Mouse (Mus musculus): ENCODE data around the gene Tbxa2r. TPM values are rescaled to one million over a fixed set of nuclear protein-coding genes. Genes with fewer than 3 reads are reported as not detected.

Gene Tbxa2r
- polyA plus RNA-seq, 1 experiment, result 310 TPM

DNA sequence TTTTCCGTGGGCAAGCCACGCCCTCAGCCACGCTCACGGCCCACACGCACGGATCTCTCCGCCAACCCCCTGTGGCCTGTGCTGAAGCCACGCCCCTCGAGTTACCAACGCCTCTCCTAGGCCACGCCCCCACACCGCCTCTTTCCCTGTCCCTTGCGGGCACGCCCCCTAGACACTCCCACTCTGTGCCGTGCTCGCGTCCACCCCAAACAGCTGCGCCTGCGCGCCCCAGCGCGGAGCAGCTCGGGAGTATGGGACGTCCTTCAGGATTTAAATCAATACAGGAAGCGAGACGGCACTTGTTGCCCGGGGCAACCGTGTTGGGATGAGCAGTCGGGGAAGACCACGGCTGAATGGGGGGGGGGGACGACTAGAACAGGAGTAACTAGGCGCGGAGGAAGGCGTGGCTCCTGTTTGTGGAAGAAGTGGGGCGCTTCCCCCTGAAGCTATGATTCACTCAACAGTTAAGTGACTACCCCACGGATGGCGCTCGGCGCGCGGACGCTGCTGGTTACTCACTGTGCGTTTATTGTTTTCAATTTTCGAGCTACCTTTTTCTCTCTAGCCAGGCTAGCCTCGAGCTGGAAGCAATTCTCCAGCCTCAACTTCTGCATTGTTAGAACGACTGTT is 50.1 kb downstream of the Tbxa2r start:
- H3K27me3 ChIP-seq (ENCODE audit: control insufficient read depth, insufficient read depth, low read length), result no peaks in the 10 kb centered on the region
- TF ChIP-seq POLR2A (IDR thresholded peaks at IDR 0.05; ENCODE audit: control insufficient read depth, extremely low read depth, insufficient read depth, low read length, poor library complexity), result peak; percentile 81
- 0 out of 2 replicates have a peak, but pooled peaks have one; percentile 39 for TF ChIP-seq CTCF (IDR thresholded peaks at IDR 0.05; ENCODE audit: borderline replicate concordance, control insufficient read depth, extremely low read depth, insufficient read depth, low read length, poor library complexity)
- no peaks in the 10 kb centered on the region for H3K36me3 ChIP-seq (ENCODE audit: control insufficient read depth, insufficient read depth, low read length)
- under 1% methylated on average over 46 of the region's 46 CpGs for WGBS
- peak overlapping the region; percentile 36; the same call in 1 of the 2 replicates for H3K27ac ChIP-seq (ENCODE audit: control insufficient read depth, insufficient read depth, low read length)
- H3K4me1 ChIP-seq (replicated peaks; ENCODE audit: control insufficient read depth, insufficient read depth, low read length), result peaks cover 28% of the 10 kb centered on the region
- peak; percentile 100 for DNase-seq
- H3K4me3 ChIP-seq (ENCODE audit: control insufficient read depth, insufficient read depth, low read length), result peak overlapping the region; percentile 59

GRCm38 (mm10) chr10:81379183-81379553 is 50.6 kb downstream of the Tbxa2r start:
- peaks cover 28% of the 10 kb centered on the region for H3K4me1 ChIP-seq (replicated peaks; ENCODE audit: control insufficient read depth, insufficient read depth, low read length)
- H3K36me3 ChIP-seq (ENCODE audit: control insufficient read depth, insufficient read depth, low read length), result no peaks in the 10 kb centered on the region
- no peaks in the 10 kb centered on the region for H3K27me3 ChIP-seq (ENCODE audit: control insufficient read depth, insufficient read depth, low read length)
- WGBS, result 61% methylated on average over 3 of the region's 3 CpGs
- peak overlapping the region; percentile 36; the same call in 1 of the 2 replicates for H3K27ac ChIP-seq (ENCODE audit: control insufficient read depth, insufficient read depth, low read length)
- no peak for TF ChIP-seq POLR2A (IDR thresholded peaks at IDR 0.05; ENCODE audit: control insufficient read depth, extremely low read depth, insufficient read depth, low read length, poor library complexity)
- TF ChIP-seq CTCF (IDR thresholded peaks at IDR 0.05; ENCODE audit: borderline replicate concordance, control insufficient read depth, extremely low read depth, insufficient read depth, low read length, poor library complexity), result no peak
- DNase-seq, result no peak
- peak overlapping the region; percentile 59 for H3K4me3 ChIP-seq (ENCODE audit: control insufficient read depth, insufficient read depth, low read length)

DNA sequence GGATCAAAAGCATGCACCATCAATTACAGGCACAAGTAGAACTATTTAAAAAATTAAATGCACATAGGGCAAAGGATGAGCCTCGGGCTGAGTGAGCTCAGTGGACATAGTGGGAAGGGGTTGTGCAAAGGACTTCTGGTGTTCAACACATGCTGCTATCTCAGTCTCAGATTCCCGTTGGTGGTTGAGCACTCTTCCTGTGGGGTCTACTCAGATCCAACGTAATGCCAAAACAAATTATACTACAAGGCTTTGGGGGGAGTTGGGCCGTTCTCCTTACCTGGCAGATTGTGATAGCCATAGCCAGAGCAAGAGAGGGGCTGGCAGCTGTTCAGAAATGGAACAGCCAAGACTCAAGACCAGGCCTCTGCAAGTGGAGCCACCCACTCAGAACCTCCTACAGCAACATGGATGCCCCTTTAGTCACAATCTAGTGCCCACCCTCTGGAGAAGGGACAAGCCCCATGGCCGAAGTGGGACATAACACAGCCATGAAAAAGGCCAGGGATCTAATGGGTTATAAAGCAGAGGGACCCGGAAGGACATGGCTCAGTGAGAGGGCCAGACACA is 51.4 kb downstream of the Tbxa2r start:
- no peak for DNase-seq
- Histone ChIP-seq H3K4me1 (replicated peaks; ENCODE audit: control insufficient read depth, insufficient read depth, low read length) (peaks cover 32% of the 10 kb centered on the region), H3K27me3 (ENCODE audit: control insufficient read depth, insufficient read depth, low read length) (no peaks in the 10 kb centered on the region), H3K27ac (ENCODE audit: control insufficient read depth, insufficient read depth, low read length) (no peak overlapping the region), H3K36me3 (ENCODE audit: control insufficient read depth, insufficient read depth, low read length) (no peaks in the 10 kb centered on the region), H3K4me3 (ENCODE audit: control insufficient read depth, insufficient read depth, low read length) (no peak overlapping the region)
- WGBS, result 75% methylated on average over 6 of the region's 6 CpGs
- TF ChIP-seq POLR2A (IDR thresholded peaks at IDR 0.05; ENCODE audit: control insufficient read depth, extremely low read depth, insufficient read depth, low read length, poor library complexity), result no peak
- TF ChIP-seq CTCF (IDR thresholded peaks at IDR 0.05; ENCODE audit: borderline replicate concordance, control insufficient read depth, extremely low read depth, insufficient read depth, low read length, poor library complexity), result no peak

DNA sequence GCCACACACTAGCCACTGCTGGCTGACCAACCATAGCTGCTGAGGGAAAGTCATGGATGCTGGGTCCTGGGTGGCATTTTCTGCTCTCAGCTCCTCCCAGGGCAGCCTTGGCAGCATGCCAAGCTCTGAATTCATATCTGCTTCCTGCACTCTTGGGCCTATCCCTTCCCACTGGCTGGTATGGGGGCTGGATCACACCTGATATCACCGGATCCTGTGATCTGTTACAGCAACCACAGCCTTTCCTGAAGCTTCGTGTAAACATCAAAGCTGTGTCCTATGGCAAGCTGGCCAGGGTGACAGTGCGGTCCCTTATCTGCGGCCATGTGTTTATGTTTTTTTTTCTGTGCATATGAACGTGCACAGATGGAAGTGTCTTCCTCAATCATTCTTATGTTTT is 53.5 kb downstream of the Tbxa2r start:
- Histone ChIP-seq H3K27ac (ENCODE audit: control insufficient read depth, insufficient read depth, low read length) (peak overlapping the region; percentile 6; the same call in 1 of the 2 replicates), H3K4me1 (replicated peaks; ENCODE audit: control insufficient read depth, insufficient read depth, low read length) (peaks cover 34% of the 10 kb centered on the region), H3K27me3 (ENCODE audit: control insufficient read depth, insufficient read depth, low read length) (no peaks in the 10 kb centered on the region), H3K4me3 (ENCODE audit: control insufficient read depth, insufficient read depth, low read length) (no peak overlapping the region), H3K36me3 (ENCODE audit: control insufficient read depth, insufficient read depth, low read length) (peaks cover under 1% of the 10 kb centered on the region; the same call in 1 of the 2 replicates)
- no peak for TF ChIP-seq CTCF (IDR thresholded peaks at IDR 0.05; ENCODE audit: borderline replicate concordance, control insufficient read depth, extremely low read depth, insufficient read depth, low read length, poor library complexity)
- no peak for TF ChIP-seq POLR2A (IDR thresholded peaks at IDR 0.05; ENCODE audit: control insufficient read depth, extremely low read depth, insufficient read depth, low read length, poor library complexity)
- 4% methylated on average over 5 of the region's 5 CpGs for WGBS
- no peak for DNase-seq

GRCm38 (mm10) chr10:81383802-81384604 is 55.5 kb downstream of the Tbxa2r start, which contains the start of the genes Dohh and Gm48551:
TSS of gene Dohh (plus strand) at chr10:81384428.
TSS of gene Gm48551 (plus strand) at chr10:81384466.
- H3K4me1 ChIP-seq (replicated peaks; ENCODE audit: control insufficient read depth, insufficient read depth, low read length), result peaks cover 24% of the 10 kb centered on the region
- H3K36me3 ChIP-seq (ENCODE audit: control insufficient read depth, insufficient read depth, low read length), result peaks cover 10% of the 10 kb centered on the region
- WGBS, result 8% methylated on average over 54 of the region's 54 CpGs
- DNase-seq, result peak; percentile 96
- peak within 1 kb of the TSS; percentile 17 for H3K27ac ChIP-seq (ENCODE audit: control insufficient read depth, insufficient read depth, low read length)
- TF ChIP-seq POLR2A (IDR thresholded peaks at IDR 0.05; ENCODE audit: control insufficient read depth, extremely low read depth, insufficient read depth, low read length, poor library complexity) (peak; percentile 72; the same call in 1 of the 2 replicates), CTCF (IDR thresholded peaks at IDR 0.05; ENCODE audit: borderline replicate concordance, control insufficient read depth, extremely low read depth, insufficient read depth, low read length, poor library complexity) (no peak; the same call in 1 of the 2 replicates)
- no peaks in the 10 kb centered on the region for H3K27me3 ChIP-seq (ENCODE audit: control insufficient read depth, insufficient read depth, low read length)
- peak within 1 kb of the TSS; percentile 68 for H3K4me3 ChIP-seq (ENCODE audit: control insufficient read depth, insufficient read depth, low read length)

DNA sequence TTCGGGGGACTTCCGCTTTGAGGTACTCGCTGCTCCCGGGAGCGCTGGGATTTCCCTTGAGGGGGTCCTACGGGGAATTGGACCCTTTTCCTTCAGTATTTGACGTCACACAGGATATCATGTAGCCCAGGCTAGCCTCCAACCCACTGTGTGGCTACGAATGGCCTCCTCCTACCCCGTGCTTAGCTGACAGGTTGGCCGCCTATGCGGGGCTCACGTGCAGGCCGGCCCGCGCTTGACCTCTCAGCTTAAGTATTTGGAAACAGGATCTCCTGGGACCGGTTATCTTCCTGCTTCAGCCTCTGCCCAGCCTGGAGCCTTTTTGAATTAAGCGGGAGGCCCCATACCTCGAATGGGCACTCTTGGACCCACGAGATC is 56.1 kb downstream of the Tbxa2r start:
- TF ChIP-seq CTCF (IDR thresholded peaks at IDR 0.05; ENCODE audit: borderline replicate concordance, control insufficient read depth, extremely low read depth, insufficient read depth, low read length, poor library complexity) (no peak), POLR2A (IDR thresholded peaks at IDR 0.05; ENCODE audit: control insufficient read depth, extremely low read depth, insufficient read depth, low read length, poor library complexity) (no peak)
- Histone ChIP-seq H3K4me1 (replicated peaks; ENCODE audit: control insufficient read depth, insufficient read depth, low read length) (peaks cover 21% of the 10 kb centered on the region), H3K27ac (ENCODE audit: control insufficient read depth, insufficient read depth, low read length) (peak overlapping the region; percentile 17; the same call in 1 of the 2 replicates), H3K27me3 (ENCODE audit: control insufficient read depth, insufficient read depth, low read length) (no peaks in the 10 kb centered on the region), H3K36me3 (ENCODE audit: control insufficient read depth, insufficient read depth, low read length) (peaks cover 10% of the 10 kb centered on the region), H3K4me3 (ENCODE audit: control insufficient read depth, insufficient read depth, low read length) (peak overlapping the region; percentile 68)
- WGBS, result under 1% methylated on average over 19 of the region's 19 CpGs
- no peak for DNase-seq

Other genes starting within 250 kb of the Tbxa2r start
- gene Creb3l3, start 229.9 kb upstream of the Tbxa2r start, polyA plus RNA-seq (2012; rRNA removed), result 0.39 and 1.0 TPM in 2 replicates
- gene Map2k2, start 222.8 kb upstream of the Tbxa2r start, polyA plus RNA-seq (2012; rRNA removed), result 214 and 285 TPM in 2 replicates
- gene Zbtb7a, start 193.5 kb upstream of the Tbxa2r start, polyA plus RNA-seq (2012; rRNA removed), result 66.0 and 87.5 TPM in 2 replicates
- gene Pias4, start 160.8 kb upstream of the Tbxa2r start, polyA plus RNA-seq (2012; rRNA removed), result 67.6 and 72.9 TPM in 2 replicates
- gene Eef2, start 152.1 kb upstream of the Tbxa2r start, polyA plus RNA-seq (2012; rRNA removed), result 2,100 and 2,369 TPM in 2 replicates
- gene Dapk3, start 145.7 kb upstream of the Tbxa2r start, polyA plus RNA-seq (2012; rRNA removed), result 95.9 and 103 TPM in 2 replicates
- not detected in 2 replicates for gene 4930442H23Rik, start 144.9 kb upstream of the Tbxa2r start, polyA plus RNA-seq (2012; rRNA removed)
- 0.12 TPM in 1 of 2 replicates, not detected in the other for gene Nmrk2, start 126.7 kb upstream of the Tbxa2r start, polyA plus RNA-seq (2012; rRNA removed)
- 2.4 and 2.5 TPM in 2 replicates for gene Atcay, start 97.9 kb upstream of the Tbxa2r start, polyA plus RNA-seq (2012; rRNA removed)
- 9.1 and 9.6 TPM in 2 replicates for gene Zfr2, start 95.6 kb upstream of the Tbxa2r start, polyA plus RNA-seq (2012; rRNA removed)
- 19.5 and 21.0 TPM in 2 replicates for gene Matk, start 75.8 kb upstream of the Tbxa2r start, polyA plus RNA-seq (2012; rRNA removed)
- gene Mrpl54, start 61.8 kb upstream of the Tbxa2r start, polyA plus RNA-seq (2012; rRNA removed), result 102 and 118 TPM in 2 replicates
- gene Apba3, start 61.8 kb upstream of the Tbxa2r start, polyA plus RNA-seq (2012; rRNA removed), result 125 and 136 TPM in 2 replicates
- 27.5 and 34.5 TPM in 2 replicates for gene Tjp3, start 37.1 kb upstream of the Tbxa2r start, polyA plus RNA-seq (2012; rRNA removed)
- gene Pip5k1c, start 35.8 kb upstream of the Tbxa2r start, polyA plus RNA-seq (2012; rRNA removed), result 212 and 239 TPM in 2 replicates
- 89.3 and 89.6 TPM in 2 replicates for gene Cactin, start 7.6 kb upstream of the Tbxa2r start, polyA plus RNA-seq (2012; rRNA removed)
- 0.70 and 0.82 TPM in 2 replicates for gene Gipc3, start 14.5 kb downstream of the Tbxa2r start, polyA plus RNA-seq (2012; rRNA removed)
- 199 and 209 TPM in 2 replicates for gene Hmg20b, start 21.7 kb downstream of the Tbxa2r start, polyA plus RNA-seq (2012; rRNA removed)
- gene Mfsd12, start 28.8 kb downstream of the Tbxa2r start, polyA plus RNA-seq (2012; rRNA removed), result 65.3 and 85.5 TPM in 2 replicates
- 12.7 TPM in 2 replicates for gene 4930404N11Rik, start 37.1 kb downstream of the Tbxa2r start, polyA plus RNA-seq (2012; rRNA removed)
- 181 and 201 TPM in 2 replicates for gene Fzr1, start 49.8 kb downstream of the Tbxa2r start, polyA plus RNA-seq (2012; rRNA removed)
- 119 and 123 TPM in 2 replicates for gene Dohh, start 55.7 kb downstream of the Tbxa2r start, polyA plus RNA-seq (2012; rRNA removed)
- 4.1 and 5.3 TPM in 2 replicates for gene Gm48551, start 55.7 kb downstream of the Tbxa2r start, polyA plus RNA-seq (2012; rRNA removed)
- 7.5 and 8.4 TPM in 2 replicates for gene Gm48552, start 60.3 kb downstream of the Tbxa2r start, polyA plus RNA-seq (2012; rRNA removed)
- 49.7 and 51.1 TPM in 2 replicates for gene Smim24, start 64.3 kb downstream of the Tbxa2r start, polyA plus RNA-seq (2012; rRNA removed)
- 26.3 and 26.7 TPM in 2 replicates for gene Nfic, start 126.9 kb downstream of the Tbxa2r start, polyA plus RNA-seq (2012; rRNA removed)
- 4.3 and 5.1 TPM in 2 replicates for gene Celf5, start 154.0 kb downstream of the Tbxa2r start, polyA plus RNA-seq (2012; rRNA removed)
- gene Ncln, start 167.7 kb downstream of the Tbxa2r start, polyA plus RNA-seq (2012; rRNA removed), result 332 and 337 TPM in 2 replicates
- 84.3 and 87.2 TPM in 2 replicates for gene S1pr4, start 171.4 kb downstream of the Tbxa2r start, polyA plus RNA-seq (2012; rRNA removed)
- 9.5 and 10.6 TPM in 2 replicates for gene Gna15, start 195.5 kb downstream of the Tbxa2r start, polyA plus RNA-seq (2012; rRNA removed)
- 73.1 and 81.0 TPM in 2 replicates for gene Gna11, start 216.5 kb downstream of the Tbxa2r start, polyA plus RNA-seq (2012; rRNA removed)
- 3,110 and 3,125 TPM in 2 replicates for gene Aes, start 230.8 kb downstream of the Tbxa2r start, polyA plus RNA-seq (2012; rRNA removed)
- 100 and 115 TPM in 2 replicates for gene Tle2, start 245.8 kb downstream of the Tbxa2r start, polyA plus RNA-seq (2012; rRNA removed)

All from thymus, adult 2 months (tissue).